Mouse (Mus musculus) intestine, embryonic 14.5 days (tissue): Measurements from ENCODE around the gene Wdr63. TPM values are rescaled to one million over a fixed set of nuclear protein-coding genes. Genes with fewer than 3 reads are reported as not detected.
A peak's percentile ranks its signal among the peaks of the same experiment; 100 is the strongest.

Experiments used
- ATAC-seq: fragments of 200-750 bp; cut with Nextera tagmentation; replicated peaks from 2 replicates; pipeline ENCODE4 v1.8.0; 2017; ENCODE audit warnings: low read depth, moderate number of reproducible peaks, moderate TSS enrichment, moderate library complexity; ENCODE audit not compliant: low FRiP score, low TSS enrichment
- DNase-seq: peaks from one replicate; pipeline ENCODE4 v3.0.0-alpha.2; 2018; ENCODE audit warnings: low spot score
- H3K27ac ChIP-seq: fragments of 300-500 bp; sonication (generic); 2 replicates; pipeline ENCODE4 v1.5.1; 2014; ENCODE audit warnings: low read depth, mild to moderate bottlenecking, control low read depth
- H3K27me3 ChIP-seq: fragments of 300-500 bp; sonication (generic); replicated peaks from 2 replicates; pipeline ENCODE4 v1.6.1; 2014; ENCODE audit warnings: low read length, control low read depth; ENCODE audit not compliant: control insufficient read depth, insufficient read depth
- H3K36me3 ChIP-seq: fragments of 300-500 bp; sonication (generic); 2 replicates; pipeline ENCODE4 v1.6.1; 2014; ENCODE audit warnings: low read length, control low read depth; ENCODE audit not compliant: control insufficient read depth, insufficient read depth
- H3K4me1 ChIP-seq: fragments of 300-500 bp; sonication (generic); replicated peaks from 2 replicates; pipeline ENCODE4 v1.6.1; 2014; ENCODE audit warnings: low read length, control low read depth, mixed read lengths; ENCODE audit not compliant: control insufficient read depth, insufficient read depth
- H3K4me2 ChIP-seq: fragments of 300-500 bp; sonication (generic); 2 replicates; pipeline ENCODE4 v1.6.1; 2014; ENCODE audit warnings: low read length
- H3K4me3 ChIP-seq: fragments of 300-500 bp; sonication (generic); 2 replicates; pipeline ENCODE4 v1.5.1; 2014; ENCODE audit warnings: low read depth, low read length, control low read depth, mixed read lengths
- H3K9ac ChIP-seq: fragments of 300-500 bp; sonication (generic); 2 replicates; pipeline ENCODE4 v1.6.1; 2014; ENCODE audit warnings: mild to moderate bottlenecking, low read length
- H3K9me3 ChIP-seq: fragments of 300-500 bp; sonication (generic); 2 replicates; pipeline ENCODE4 v1.6.1; 2016; ENCODE audit warnings: low read length, control low read depth; ENCODE audit not compliant: control insufficient read depth
- WGBS: fragments of 180-500 bp; shearing (Covaris S2); extraction: QIAGEN DNeasy Blood & Tissue Kit; methylation state at CpG from one replicate; pipeline ENCODE4 v1.1.7; 2014; 5-methylcytosine and 5-hydroxymethylcytosine counted together
- polyA plus RNA-seq: library from polyadenylated mRNA; unstranded; fragments of >200 nt; fragmentation: Nextera tagmentation; extraction: Ambion mirVana; gene quantifications from 2 replicates; pipeline ENCODE4 v1.2.1, GENCODE M21; 2014

Wdr63 gene
- polyA plus RNA-seq, 1 experiment from 2014 or later: not detected

DNA sequence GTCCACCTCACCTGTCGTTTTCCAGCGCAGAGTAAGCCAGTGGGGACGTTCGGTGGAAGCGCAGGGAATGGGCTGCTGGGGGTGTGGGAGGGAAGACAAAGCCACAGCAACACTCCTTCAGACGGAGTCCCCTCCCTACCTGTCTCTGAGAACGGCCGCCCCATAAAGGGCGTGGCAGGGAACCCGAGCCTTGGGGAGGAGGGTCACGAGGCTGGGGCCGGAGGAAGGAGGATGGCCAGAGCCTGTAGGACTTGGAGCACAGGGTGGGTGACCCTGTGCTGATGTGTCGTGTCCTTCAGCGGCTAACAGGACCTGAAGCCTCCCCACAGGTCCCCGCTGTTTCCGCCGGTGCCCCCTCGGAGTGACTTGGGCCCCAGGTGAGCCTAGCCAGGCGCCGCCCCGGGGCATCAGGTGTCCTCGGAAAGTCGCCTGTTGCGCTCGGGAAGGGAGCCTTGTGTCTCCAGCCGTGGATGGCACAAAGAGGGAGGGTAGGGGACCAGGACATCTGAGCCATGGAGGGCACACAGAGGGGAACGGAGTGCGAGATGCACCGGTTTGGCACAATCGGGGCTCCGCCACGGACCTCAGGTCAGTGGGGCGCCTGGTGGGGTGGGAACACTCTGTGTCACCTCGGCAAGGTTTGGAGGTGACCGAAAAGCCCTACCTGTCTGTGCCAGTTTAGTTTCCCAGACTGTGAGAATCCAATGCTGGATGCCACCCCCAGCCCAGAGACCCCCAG lies 9.5 kb upstream of the Wdr63 start, which contains the start of gene Mcoln3:
TSS of gene Mcoln3 (plus strand) at position 193 of the 739 bp plus-strand sequence.
- Histone ChIP-seq H3K27ac (no peak within 1 kb of the TSS), H3K9ac (no peak within 1 kb of the TSS), H3K9me3 (no peaks in the 10 kb centered on the region), H3K4me3 (peak within 1 kb of the TSS; percentile 26), H3K4me2 (peak within 1 kb of the TSS; percentile 50), H3K4me1 (0 out of 2 replicates have a peak, but pooled peaks cover 3% of the 10 kb centered on the region), H3K27me3 (peaks cover 18% of the 10 kb centered on the region), H3K36me3 (no peaks in the 10 kb centered on the region)
- ATAC-seq (peak; percentile 29; the same call in 1 of the 2 replicates), DNase-seq (peak; percentile 58)
- WGBS: 8% methylated on average over 35 of the region's 35 CpGs

DNA sequence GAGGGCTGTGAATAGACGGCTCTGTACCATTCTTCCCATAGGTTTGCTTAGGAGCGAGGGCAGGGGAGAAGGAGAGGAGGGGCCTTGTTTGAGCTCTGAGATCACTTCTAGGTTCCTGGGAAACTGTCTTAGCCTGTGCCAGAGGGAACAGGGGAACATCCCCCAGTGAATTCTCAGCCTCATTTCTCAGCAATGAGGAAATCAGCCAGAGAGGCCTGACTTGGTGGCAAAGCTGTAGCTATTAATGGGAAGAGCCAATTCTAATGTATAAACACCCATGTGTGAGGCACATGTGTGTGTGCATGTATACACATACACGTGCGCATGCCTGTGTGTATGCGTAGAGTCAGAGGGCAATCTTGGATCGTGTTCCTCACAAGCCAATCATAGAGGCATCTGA lies 3.0 kb upstream of the Wdr63 start:
- 65% methylated on average over 6 of the region's 6 CpGs for WGBS
- Histone ChIP-seq H3K27me3 (no peaks in the 10 kb centered on the region), H3K9me3 (no peaks in the 10 kb centered on the region), H3K36me3 (no peaks in the 10 kb centered on the region), H3K4me2 (no peak overlapping the region), H3K27ac (no peak overlapping the region), H3K4me3 (no peak overlapping the region), H3K9ac (no peak overlapping the region), H3K4me1 (no peaks in the 10 kb centered on the region)
- no peak for ATAC-seq
- DNase-seq: no peak

DNA sequence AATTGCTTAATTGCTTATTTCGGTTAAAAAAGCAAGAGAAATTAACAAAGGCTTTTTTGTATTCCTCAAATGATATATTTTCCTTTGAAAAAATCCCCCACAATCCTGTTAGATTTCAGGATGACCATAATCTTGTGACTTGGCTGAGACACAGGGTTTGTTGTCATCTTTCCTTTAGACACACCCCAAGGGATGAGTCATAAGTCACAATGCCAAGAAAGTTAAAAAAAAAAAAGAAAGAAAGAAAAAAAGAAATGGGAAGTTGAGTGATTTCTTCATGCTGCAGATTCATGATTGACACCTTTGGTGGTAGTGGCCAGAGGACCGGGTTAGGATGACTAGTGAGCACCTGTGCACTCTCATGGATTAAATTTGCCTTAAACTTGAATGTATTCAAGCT lies 2.4 kb upstream of the Wdr63 start:
- Histone ChIP-seq H3K27ac (no peak overlapping the region), H3K9me3 (no peaks in the 10 kb centered on the region), H3K36me3 (no peaks in the 10 kb centered on the region), H3K4me2 (no peak overlapping the region), H3K9ac (no peak overlapping the region), H3K4me1 (no peaks in the 10 kb centered on the region), H3K27me3 (no peaks in the 10 kb centered on the region), H3K4me3 (no peak overlapping the region)
- DNase-seq: no peak
- no peak for ATAC-seq
- WGBS: 74% methylated on average over 2 of the region's 2 CpGs

DNA sequence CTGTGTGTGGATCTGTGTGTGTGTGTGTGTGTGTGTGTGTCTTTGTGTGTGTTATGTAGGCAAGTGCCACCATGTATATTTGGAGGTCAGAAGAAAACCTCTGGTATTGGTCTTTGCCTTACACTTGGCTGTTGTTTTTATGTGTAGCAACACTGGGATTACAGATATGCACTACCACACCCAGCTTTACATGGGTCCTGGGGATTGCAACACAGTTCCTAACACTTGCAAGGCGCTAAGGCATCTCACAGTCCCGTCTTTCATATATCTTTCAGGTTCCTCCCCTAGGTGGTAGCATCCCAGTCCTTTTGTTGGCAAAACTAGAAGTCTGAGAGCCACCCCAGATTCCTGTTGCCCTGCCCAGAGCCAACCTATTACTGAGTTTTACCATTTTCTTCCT lies 1.0 kb upstream of the Wdr63 start:
- H3K4me1 ChIP-seq: no peaks in the 10 kb centered on the region
- H3K36me3 ChIP-seq: no peaks in the 10 kb centered on the region
- WGBS: 61% methylated on average over 2 of the region's 2 CpGs
- H3K9ac ChIP-seq: no peak overlapping the region
- DNase-seq (no peak), ATAC-seq (no peak)
- H3K9me3 ChIP-seq: no peaks in the 10 kb centered on the region
- no peaks in the 10 kb centered on the region for H3K27me3 ChIP-seq
- no peak overlapping the region for H3K27ac ChIP-seq
- H3K4me2 ChIP-seq: no peak overlapping the region
- no peak overlapping the region for H3K4me3 ChIP-seq

DNA sequence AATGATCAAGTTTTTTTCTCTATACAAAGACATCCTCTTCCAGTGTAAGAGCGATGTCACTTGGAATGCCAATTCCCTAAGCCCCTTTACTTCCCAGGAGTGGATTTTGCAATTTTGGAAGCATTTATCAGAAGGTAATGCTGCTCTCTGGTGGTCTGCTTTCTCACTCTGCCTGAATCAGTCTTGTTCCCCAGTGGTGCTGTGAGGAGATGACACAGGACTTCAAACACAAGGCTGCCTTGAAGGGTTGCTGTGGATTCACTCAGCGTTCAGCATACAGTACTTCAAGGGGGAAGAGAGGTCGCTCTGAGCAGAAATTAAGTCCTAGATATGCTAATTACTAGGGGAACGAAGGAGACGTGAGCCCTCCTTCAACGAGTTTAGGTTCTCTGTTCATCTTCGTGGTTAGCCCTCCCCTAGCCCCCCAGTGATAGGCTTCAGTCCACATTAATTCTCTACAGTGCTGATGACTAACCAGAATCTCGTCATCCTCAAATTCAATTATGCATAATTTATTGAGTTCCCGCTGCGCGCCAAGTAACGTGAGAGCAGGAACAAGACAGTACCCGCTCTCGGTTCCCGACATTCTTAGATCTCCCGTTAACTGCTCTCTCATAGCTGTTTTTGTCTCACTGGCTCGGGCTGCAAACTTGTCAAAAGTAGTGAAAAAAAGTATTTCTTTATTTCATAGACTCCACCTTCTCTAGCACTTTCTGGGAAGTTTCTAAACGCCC lies 647 bp downstream of the Wdr63 start:
- Histone ChIP-seq H3K4me2 (peak overlapping the region; percentile 94), H3K4me3 (peak overlapping the region; percentile 47), H3K27ac (no peak overlapping the region), H3K9me3 (no peaks in the 10 kb centered on the region), H3K9ac (peak overlapping the region; percentile 38), H3K36me3 (no peaks in the 10 kb centered on the region), H3K27me3 (no peaks in the 10 kb centered on the region), H3K4me1 (no peaks in the 10 kb centered on the region)
- ATAC-seq: peak; percentile 66
- peak; percentile 63 for DNase-seq
- WGBS: 4% methylated on average over 18 of the region's 18 CpGs

DNA sequence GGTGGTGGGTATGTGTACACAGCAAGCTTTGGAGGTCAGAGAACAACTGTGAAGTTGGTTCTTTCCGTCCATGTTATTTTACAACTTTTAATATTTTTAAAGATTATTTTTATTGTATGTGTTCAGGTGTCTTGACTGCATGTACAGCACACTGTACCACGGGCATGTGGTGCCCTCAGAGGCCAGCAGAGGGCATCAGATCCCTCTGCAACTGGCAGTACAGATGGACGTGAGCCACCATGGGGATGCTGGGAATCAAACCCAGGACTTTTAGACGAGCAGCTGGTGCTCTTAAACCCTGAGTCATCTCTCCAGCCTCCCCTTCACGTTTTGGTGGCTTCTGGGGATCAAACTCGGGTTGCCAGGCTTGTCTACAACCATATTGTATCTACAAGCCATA lies 5.9 kb downstream of the Wdr63 start:
- 63% methylated on average over 6 of the region's 6 CpGs for WGBS

DNA sequence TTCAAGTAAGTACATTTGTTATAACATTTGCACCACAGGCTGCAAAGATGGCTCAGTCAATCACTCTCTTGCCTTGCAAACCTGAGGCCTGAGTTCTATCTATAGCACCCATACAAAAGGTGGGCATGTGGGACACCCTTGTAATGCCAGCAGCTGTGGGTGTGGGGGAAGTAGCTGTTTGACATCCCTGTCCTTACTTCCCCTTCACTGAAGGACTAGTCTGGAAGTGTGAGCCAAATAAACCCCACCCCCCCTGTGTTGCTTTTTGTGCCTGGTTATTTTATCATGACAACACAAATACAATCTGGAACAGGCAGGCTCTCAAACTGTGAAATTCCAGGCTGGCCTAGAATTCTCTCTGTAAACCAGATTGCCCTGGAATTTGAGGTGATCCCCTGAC lies 8.0 kb downstream of the Wdr63 start:
- no peak overlapping the region for H3K27ac ChIP-seq

More for the DNA sequence above, 5.9 kb downstream of the Wdr63 start:
- Histone ChIP-seq H3K4me1 (no peaks in the 10 kb centered on the region), H3K9ac (no peak overlapping the region), H3K27ac (no peak overlapping the region), H3K27me3 (no peaks in the 10 kb centered on the region), H3K36me3 (no peaks in the 10 kb centered on the region), H3K4me3 (no peak overlapping the region), H3K9me3 (no peaks in the 10 kb centered on the region), H3K4me2 (no peak overlapping the region)
- no peak for DNase-seq
- ATAC-seq: no peak

DNA sequence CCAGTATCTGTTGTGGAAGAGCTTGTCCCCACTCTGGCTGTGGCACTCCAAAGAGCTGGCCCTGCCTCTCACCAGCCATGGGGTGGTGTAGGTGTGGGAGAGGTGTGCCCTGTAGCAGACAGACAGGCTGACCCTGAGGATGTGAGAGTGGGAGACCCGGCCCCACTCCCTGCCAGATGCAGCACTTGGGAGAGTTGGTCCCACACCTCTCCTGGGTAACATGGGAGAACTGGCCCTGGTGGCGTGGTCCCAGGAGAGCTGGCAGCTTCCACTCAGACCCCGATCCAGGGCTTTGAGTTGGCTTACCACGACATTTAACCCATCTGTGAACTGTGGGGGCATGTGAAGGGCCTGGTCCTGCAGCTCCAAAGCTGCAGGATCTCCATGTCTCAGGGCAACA lies 10.1 kb downstream of the Wdr63 start:
- Histone ChIP-seq H3K4me1 (no peaks in the 10 kb centered on the region), H3K9ac (no peak overlapping the region), H3K4me3 (no peak overlapping the region), H3K9me3 (no peaks in the 10 kb centered on the region), H3K27ac (no peak overlapping the region), H3K4me2 (no peak overlapping the region), H3K27me3 (no peaks in the 10 kb centered on the region), H3K36me3 (no peaks in the 10 kb centered on the region)
- WGBS: 81% methylated on average over 4 of the region's 4 CpGs
- ATAC-seq (no peak), DNase-seq (no peak)

More for the DNA sequence above, 8.0 kb downstream of the Wdr63 start:
- H3K9me3 ChIP-seq: no peaks in the 10 kb centered on the region
- no peaks in the 10 kb centered on the region for H3K4me1 ChIP-seq
- H3K9ac ChIP-seq: no peak overlapping the region
- DNase-seq: no peak
- H3K27me3 ChIP-seq: no peaks in the 10 kb centered on the region
- no peak overlapping the region for H3K4me2 ChIP-seq
- ATAC-seq: no peak
- H3K36me3 ChIP-seq: no peaks in the 10 kb centered on the region
- H3K4me3 ChIP-seq: no peak overlapping the region
